Mouse (Mus musculus) kidney, postnatal 10 days (tissue): ENCODE measurements at regions not wholly inside any gene's neighbourhood (a gene's known extent, or its start where the extent isn't known, plus 50 kb on each side); places are given as distances from the start of the nearest gene placed in this dataset.
"Not testable (repeated sequence)": the region's sequence is repeated elsewhere in the genome, so short reads cannot be mapped to it uniquely, and the experiment has no call there.

Experiments
- DNase-seq: peaks from one replicate; pipeline ENCODE4 v3.0.0; 2021; ENCODE audit warnings: mixed read lengths

GRCm38 (mm10) chr9:51664353-51664752 is 100.8 kb upstream of the Arhgap20 start:
- DNase-seq: no peak

GRCm38 (mm10) chr9:51664876-51665275 is 100.3 kb upstream of the Arhgap20 start:
- no peak for DNase-seq

- DNase-seq: not testable (repeated sequence)
These were observed 96.2 kb upstream of the Arhgap20 start for GRCm38 (mm10) chr9:51668976-51669375.

GRCm38 (mm10) chr9:51670531-51670930 is 94.6 kb upstream of the Arhgap20 start:
- DNase-seq: no peak

GRCm38 (mm10) chr9:51686536-51686935 is 78.6 kb upstream of the Arhgap20 start:
- no peak for DNase-seq

- DNase-seq: no peak
These were observed 50.8 kb upstream of the Arhgap20 start for GRCm38 (mm10) chr9:51714326-51714725.
